Mouse (Mus musculus) forebrain, embryonic 16.5 days (tissue): ENCODE data around the gene Zscan20. TPM values are rescaled to one million over a fixed set of nuclear protein-coding genes. Genes with fewer than 3 reads are reported as not detected.
"Not testable (repeated sequence)": the region's sequence is repeated elsewhere in the genome, so short reads cannot be mapped to it uniquely, and the experiment has no call there.

ENCODE experiments used
- ATAC-seq: fragments of 200-750 bp; cut with Nextera tagmentation; 2 replicates; pipeline ENCODE4 v1.8.0; 2017; ENCODE audit warnings: mild to moderate bottlenecking, moderate library complexity
- H3K27ac ChIP-seq: fragments of 300-500 bp; sonication (generic); 2 replicates; pipeline ENCODE4 v1.5.1; 2014; ENCODE audit warnings: low read length, control low read depth
- H3K27me3 ChIP-seq: fragments of 300-500 bp; sonication (generic); replicated peaks from 2 replicates; pipeline ENCODE4 v1.6.1; 2014; ENCODE audit warnings: low read length; ENCODE audit not compliant: control insufficient read depth, insufficient read depth
- H3K36me3 ChIP-seq: fragments of 300-500 bp; sonication (generic); 2 replicates; pipeline ENCODE4 v1.6.1; 2014; ENCODE audit not compliant: control insufficient read depth, insufficient read depth
- H3K4me1 ChIP-seq: fragments of 300-500 bp; sonication (generic); replicated peaks from 2 replicates; pipeline ENCODE4 v1.6.1; 2014; ENCODE audit warnings: low read length; ENCODE audit not compliant: control insufficient read depth, insufficient read depth
- H3K4me2 ChIP-seq: fragments of 300-500 bp; sonication (generic); 2 replicates; pipeline ENCODE4 v1.6.1; 2014; ENCODE audit warnings: mild to moderate bottlenecking, low read length, control low read depth
- H3K4me3 ChIP-seq: fragments of 300-500 bp; sonication (generic); replicated peaks from 2 replicates; pipeline ENCODE4 v1.5.1; 2014; ENCODE audit warnings: mild to moderate bottlenecking, low read length, control low read depth
- H3K9ac ChIP-seq: fragments of 300-500 bp; sonication (generic); replicated peaks from 2 replicates; pipeline ENCODE4 v1.6.1; 2014; ENCODE audit warnings: low read depth, low read length, control low read depth
- H3K9me3 ChIP-seq: fragments of 300-500 bp; sonication (generic); 2 replicates; pipeline ENCODE4 v1.6.1; 2016; ENCODE audit warnings: low read length; ENCODE audit not compliant: control insufficient read depth
- WGBS: fragments of 180-500 bp; shearing (Covaris S2); extraction: QIAGEN DNeasy Blood & Tissue Kit; methylation state at CpG from one replicate; pipeline ENCODE4 v1.1.7; 2014; 5-methylcytosine and 5-hydroxymethylcytosine counted together
- polyA plus RNA-seq: library from polyadenylated mRNA; unstranded; fragments of >200 nt; fragmentation: Nextera tagmentation; extraction: Ambion mirVana; gene quantifications from 2 replicates; pipeline ENCODE4 v1.2.1, GENCODE M21; 2015

The Zscan20 gene
- polyA plus RNA-seq, 1 experiment from 2014 or later = 7.6 TPM

GRCm38 (mm10) chr4:128617363-128618120, 7.6 kb upstream of the Zscan20 start:
- Histone ChIP-seq H3K36me3 (no peaks in the 10 kb centered on the region), H3K4me2 (no peak overlapping the region), H3K9me3 (no peaks in the 10 kb centered on the region), H3K27me3 (no peaks in the 10 kb centered on the region), H3K4me1 (no peaks in the 10 kb centered on the region), H3K27ac (no peak overlapping the region), H3K4me3 (no peak overlapping the region), H3K9ac (no peak overlapping the region)
- WGBS = 79% methylated on average over 17 of the region's 17 CpGs
- no peak for ATAC-seq

GRCm38 (mm10) chr4:128615761-128616160, 5.9 kb upstream of the Zscan20 start:
- H3K27ac ChIP-seq = no peak overlapping the region
- no peaks in the 10 kb centered on the region for H3K9me3 ChIP-seq
- H3K9ac ChIP-seq = no peak overlapping the region
- H3K4me1 ChIP-seq = no peaks in the 10 kb centered on the region
- H3K27me3 ChIP-seq = no peaks in the 10 kb centered on the region
- 91% methylated on average over 14 of the region's 14 CpGs for WGBS
- ATAC-seq = no peak
- H3K4me2 ChIP-seq = no peak overlapping the region
- H3K4me3 ChIP-seq = no peak overlapping the region
- H3K36me3 ChIP-seq = no peaks in the 10 kb centered on the region

GRCm38 (mm10) chr4:128613326-128613725, 3.4 kb upstream of the Zscan20 start:
- H3K4me3 ChIP-seq = no peak overlapping the region
- no peak overlapping the region for H3K4me2 ChIP-seq
- H3K4me1 ChIP-seq = peaks cover 14% of the 10 kb centered on the region
- H3K27ac ChIP-seq = peak overlapping the region; percentile 52; the same call in 1 of the 2 replicates
- H3K9me3 ChIP-seq = no peaks in the 10 kb centered on the region
- no peaks in the 10 kb centered on the region for H3K36me3 ChIP-seq
- no peaks in the 10 kb centered on the region for H3K27me3 ChIP-seq
- H3K9ac ChIP-seq = 0 out of 2 replicates have a peak overlapping the region, but pooled peaks have one; percentile 24
- 21% methylated on average over 8 of the region's 8 CpGs for WGBS
- ATAC-seq = no peak

GRCm38 (mm10) chr4:128611726-128612125, 1.8 kb upstream of the Zscan20 start:
- not testable (repeated sequence) for H3K27me3 ChIP-seq, H3K4me2 ChIP-seq

GRCm38 (mm10) chr4:128610706-128611105, 808 bp upstream of the Zscan20 start:
- WGBS = 26% methylated on average over 10 of the region's 10 CpGs
- H3K27me3 ChIP-seq = no peaks in the 10 kb centered on the region
- no peak overlapping the region for H3K9ac ChIP-seq
- no peak for ATAC-seq
- no peaks in the 10 kb centered on the region for H3K9me3 ChIP-seq
- H3K4me3 ChIP-seq = peak overlapping the region; percentile 70; the same call in 1 of the 2 replicates
- H3K4me1 ChIP-seq = peaks cover 24% of the 10 kb centered on the region
- H3K36me3 ChIP-seq = no peaks in the 10 kb centered on the region; the same call in 1 of the 2 replicates
- peak overlapping the region; percentile 60 for H3K4me2 ChIP-seq
- H3K27ac ChIP-seq = no peak overlapping the region

More at GRCm38 (mm10) chr4:128611726-128612125, 1.8 kb upstream of the Zscan20 start:
- not testable (repeated sequence) for H3K9ac ChIP-seq, H3K36me3 ChIP-seq, H3K27ac ChIP-seq, H3K4me3 ChIP-seq, ATAC-seq, H3K9me3 ChIP-seq
- peaks cover 21% of the 10 kb centered on the region for H3K4me1 ChIP-seq
- WGBS = 96% methylated on average over 3 of the region's 3 CpGs

- H3K4me2 ChIP-seq = peak overlapping the region; percentile 76
- ATAC-seq = no peak
Observed at GRCm38 (mm10) chr4:128609276-128609924, 498 bp downstream of the Zscan20 start.

GRCm38 (mm10) chr4:128607661-128608060, 2.2 kb downstream of the Zscan20 start:
- Histone ChIP-seq H3K27ac (no peak overlapping the region), H3K4me1 (peaks cover 24% of the 10 kb centered on the region), H3K36me3 (peaks cover 6% of the 10 kb centered on the region), H3K4me3 (no peak overlapping the region), H3K9me3 (no peaks in the 10 kb centered on the region), H3K27me3 (no peaks in the 10 kb centered on the region), H3K4me2 (no peak overlapping the region), H3K9ac (no peak overlapping the region)
- ATAC-seq = no peak
- WGBS = 75% methylated on average over 11 of the region's 11 CpGs

More at GRCm38 (mm10) chr4:128609276-128609924, 498 bp downstream of the Zscan20 start:
- Histone ChIP-seq H3K9ac (peak overlapping the region; percentile 73), H3K4me1 (peaks cover 24% of the 10 kb centered on the region), H3K4me3 (peak overlapping the region; percentile 70), H3K27me3 (no peaks in the 10 kb centered on the region), H3K9me3 (no peaks in the 10 kb centered on the region), H3K27ac (no peak overlapping the region), H3K36me3 (no peaks in the 10 kb centered on the region; the same call in 1 of the 2 replicates)
- 9% methylated on average over 22 of the region's 27 CpGs for WGBS

- Histone ChIP-seq H3K27me3 (no peaks in the 10 kb centered on the region), H3K4me1 (peaks cover 24% of the 10 kb centered on the region), H3K9ac (no peak overlapping the region), H3K4me3 (no peak overlapping the region), H3K4me2 (no peak overlapping the region), H3K27ac (no peak overlapping the region), H3K9me3 (no peaks in the 10 kb centered on the region), H3K36me3 (peaks cover 9% of the 10 kb centered on the region)
- 92% methylated on average over 7 of the region's 7 CpGs for WGBS
- no peak for ATAC-seq
Observed at GRCm38 (mm10) chr4:128606586-128606985, 3.3 kb downstream of the Zscan20 start.

- Histone ChIP-seq H3K4me1 (no peaks in the 10 kb centered on the region), H3K27ac (no peak overlapping the region), H3K4me3 (no peak overlapping the region), H3K4me2 (no peak overlapping the region), H3K9ac (no peak overlapping the region), H3K9me3 (no peaks in the 10 kb centered on the region), H3K36me3 (peaks cover 10% of the 10 kb centered on the region; the same call in 1 of the 2 replicates), H3K27me3 (no peaks in the 10 kb centered on the region)
- 87% methylated on average over 12 of the region's 12 CpGs for WGBS
- ATAC-seq = no peak
Observed at GRCm38 (mm10) chr4:128597801-128598560, 11.9 kb downstream of the Zscan20 start.
